In genomic region chr2:35107984-35108635, GRCm38 (mm10) we compare ENCODE assay signal across 9 mouse cellular contexts. TPM values are rescaled to one million over a fixed set of nuclear protein-coding genes. Genes with fewer than 3 reads are reported as not detected.
DNase-seq lines count a peak whose midpoint lies in the region; ATAC-seq and TF ChIP-seq lines count a peak whose summit lies in the region.
"Had no signal": no experiment of that assay in that cellular context is flagged by ENCODE, and none has a peak within 500 bp of the region (broad histone marks: within the 10 kb centered on the region; RNA-seq: fewer than 3 reads in every experiment).

No protein-coding gene starts in this region.

- H3K4me3 ChIP-seq in layer of hippocampus, adult 2 months, result no peak overlapping the region

- no peak overlapping the region for H3K27ac ChIP-seq in layer of hippocampus, adult 2 months
- H3K27ac ChIP-seq: neural tube, embryonic 12.5 days had no signal

- ATAC-seq in neutrophil, adult 5-6 weeks (ENCODE audit: extremely low read depth, insufficient number of reproducible peaks, low FRiP score, poor library complexity, severe bottlenecking), result peak; percentile 11; the same call in 1 of the 2 replicates

- TF ChIP-seq CTCF in layer of hippocampus, adult 2 months (conservative IDR thresholded peaks at IDR 0.05), result peak; percentile 75

- DNase-seq in adrenal gland, postnatal 14 days, result peak; percentile 45
- no peak for DNase-seq in adrenal gland, adult 8-10 months
- no peak for DNase-seq in layer of hippocampus, adult 2 months (ENCODE audit: low spot score in 2 of 2)
- DNase-seq in layer of hippocampus, postnatal 36 days, result no peak
- peak; percentile 31 for DNase-seq in WW6 (ENCODE audit: low read depth, low spot score)
- DNase-seq in kidney, postnatal 14 days, result peak; percentile 6
- DNase-seq in right cerebral cortex, adult 2 months (ENCODE audit: low spot score in 2 of 2), result no peak

RNA-seq across cellular contexts. Expression of gene Cntrl, which starts 1.2 kb away (rescaled TPM):
- total RNA-seq in adrenal gland, postnatal 14 days (2021), result 17.1 and 22.0 TPM in 2 replicates
- total RNA-seq in adrenal gland, adult 8-10 months (2022), result 10 to 100 TPM; 16.4 to 30.7 (median 23.5) TPM
- 10 to 100 TPM in 1 of 2 experiments, 1 to 10 TPM in 1; 9.2 to 12.9 TPM for total RNA-seq in layer of hippocampus, adult 2 months (2021)
- 10 to 100 TPM in 1 of 2 experiments, 1 to 10 TPM in 1; 9.9 to 11.1 TPM for total RNA-seq in layer of hippocampus, postnatal 36 days (2021)
- total RNA-seq in neutrophil, adult 5-6 weeks (2017), result 218 and 252 TPM in 2 replicates

RNA-seq across cellular contexts. Expression of gene AI182371, which starts 6.8 kb away (rescaled TPM):
- total RNA-seq in adrenal gland, postnatal 14 days (2021), result 2.4 and 37.8 TPM in 2 replicates
- 1 to 10 TPM in 1 of 4 experiments, under 1 TPM in 3; 0.21 to 1.5 (median 0.71) TPM for total RNA-seq in adrenal gland, adult 8-10 months (2022)
- total RNA-seq in layer of hippocampus, adult 2 months (2021), result under 1 TPM; 0.44 to 0.61 TPM
- total RNA-seq in layer of hippocampus, postnatal 36 days (2021), result under 1 TPM in 1 of 2 experiments, not detected in 1; 0.55 TPM
- total RNA-seq in neutrophil, adult 5-6 weeks (2017), result 1.7 and 2.7 TPM in 2 replicates

RNA-seq across cellular contexts. Expression of gene Hc, which starts 46.9 kb away (rescaled TPM):
- total RNA-seq in adrenal gland, postnatal 14 days (2021), result 4.0 and 46.1 TPM in 2 replicates
- under 1 TPM in 3 of 4 experiments, not detected in 1; 0.32 to 0.38 (median 0.35) TPM for total RNA-seq in adrenal gland, adult 8-10 months (2022)
- total RNA-seq in layer of hippocampus, adult 2 months (2021), result not detected
- total RNA-seq in layer of hippocampus, postnatal 36 days (2021), result not detected
- not detected in 2 replicates for total RNA-seq in neutrophil, adult 5-6 weeks (2017)

Comparison
In these comparisons a context has a peak if more than half of its experiments do, and no peak if none do; other contexts are left out.
1. DNase-seq: peak in adrenal gland, postnatal 14 days (single experiment), WW6 (single experiment) and kidney, postnatal 14 days (single experiment); none in adrenal gland, adult 8-10 months (single experiment), layer of hippocampus, adult 2 months (0 of 2), layer of hippocampus, postnatal 36 days (0 of 2) and right cerebral cortex, adult 2 months (0 of 2).